Mouse (Mus musculus) heart, embryonic 15.5 days (tissue): ENCODE measurements around the gene Tnfaip2. TPM values are rescaled to one million over a fixed set of nuclear protein-coding genes. Genes with fewer than 3 reads are reported as not detected.

Experiments used
- ATAC-seq: fragments of 200-750 bp; cut with Nextera tagmentation; replicated peaks from 2 replicates; pipeline ENCODE4 v1.8.0; 2017; ENCODE audit warnings: low read depth, moderate TSS enrichment; ENCODE audit not compliant: insufficient number of reproducible peaks, insufficient read depth, low FRiP score
- H3K27ac ChIP-seq: fragments of 300-500 bp; sonication (generic); 2 replicates; pipeline ENCODE4 v1.5.1; 2015; ENCODE audit warnings: mild to moderate bottlenecking, inconsistent platforms
- H3K27me3 ChIP-seq: fragments of 300-500 bp; sonication (generic); 2 replicates; pipeline ENCODE4 v1.6.1; 2015; ENCODE audit warnings: inconsistent platforms
- H3K36me3 ChIP-seq: fragments of 300-500 bp; sonication (generic); 2 replicates; pipeline ENCODE4 v1.6.1; 2015; ENCODE audit warnings: mild to moderate bottlenecking, inconsistent platforms
- H3K4me1 ChIP-seq: fragments of 300-500 bp; sonication (generic); replicated peaks from 2 replicates; pipeline ENCODE4 v1.6.1; 2015; ENCODE audit warnings: inconsistent platforms
- H3K4me2 ChIP-seq: fragments of 300-500 bp; sonication (generic); 2 replicates; pipeline ENCODE4 v1.6.1; 2015; ENCODE audit warnings: inconsistent platforms, mild to moderate bottlenecking, moderate library complexity
- H3K4me3 ChIP-seq: fragments of 300-500 bp; sonication (generic); 2 replicates; pipeline ENCODE4 v1.5.1; 2015; ENCODE audit warnings: mild to moderate bottlenecking, inconsistent platforms
- H3K9ac ChIP-seq: fragments of 300-500 bp; sonication (generic); 2 replicates; pipeline ENCODE4 v1.6.1; 2015; ENCODE audit warnings: mild to moderate bottlenecking, inconsistent platforms
- H3K9me3 ChIP-seq: fragments of 300-500 bp; sonication (generic); replicated peaks from 2 replicates; pipeline ENCODE4 v1.6.1; 2016; ENCODE audit warnings: inconsistent platforms
- WGBS: fragments of 180-500 bp; shearing (Covaris S2); methylation state at CpG from one replicate; pipeline ENCODE4 v1.1.7; 2015; ENCODE audit warnings: mixed read lengths; 5-methylcytosine and 5-hydroxymethylcytosine counted together
- polyA plus RNA-seq: library from polyadenylated mRNA; unstranded; fragments of >200 nt; fragmentation: Nextera tagmentation; extraction: Ambion mirVana; gene quantifications from 2 replicates; pipeline ENCODE4 v1.2.1, GENCODE M21; 2015

The Tnfaip2 gene
- polyA plus RNA-seq, 1 experiment from 2014 or later, result 4.8 TPM

DNA sequence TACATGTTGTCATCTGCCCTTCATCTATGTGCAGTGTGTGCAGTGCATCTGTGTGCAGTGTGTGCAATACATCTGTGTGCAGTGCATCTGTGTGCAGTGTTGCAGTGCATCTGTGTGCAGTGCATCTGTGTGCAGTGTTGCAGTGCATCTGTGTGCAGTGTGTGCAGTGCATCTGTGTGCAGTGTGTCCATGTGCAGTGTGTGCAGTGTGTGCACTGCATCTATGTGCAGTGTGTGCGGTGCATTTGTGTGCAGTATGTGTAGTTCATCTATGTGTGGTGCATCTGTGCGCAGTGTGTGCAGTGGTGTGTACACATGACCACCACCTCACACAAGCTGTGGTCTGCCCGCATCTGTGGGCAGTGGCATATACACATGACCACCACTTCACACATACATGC lies 24.1 kb downstream of the Tnfaip2 start:
- peaks cover 8% of the 10 kb centered on the region for H3K4me1 ChIP-seq
- no peak overlapping the region for H3K9ac ChIP-seq
- H3K4me3 ChIP-seq, result no peak overlapping the region
- H3K9me3 ChIP-seq, result no peaks in the 10 kb centered on the region
- H3K27me3 ChIP-seq, result peaks cover 11% of the 10 kb centered on the region; the same call in 1 of the 2 replicates
- no peak for ATAC-seq
- H3K36me3 ChIP-seq, result no peaks in the 10 kb centered on the region
- no peak overlapping the region for H3K27ac ChIP-seq
- WGBS, result 96% methylated on average over 3 of the region's 3 CpGs
- no peak overlapping the region for H3K4me2 ChIP-seq

DNA sequence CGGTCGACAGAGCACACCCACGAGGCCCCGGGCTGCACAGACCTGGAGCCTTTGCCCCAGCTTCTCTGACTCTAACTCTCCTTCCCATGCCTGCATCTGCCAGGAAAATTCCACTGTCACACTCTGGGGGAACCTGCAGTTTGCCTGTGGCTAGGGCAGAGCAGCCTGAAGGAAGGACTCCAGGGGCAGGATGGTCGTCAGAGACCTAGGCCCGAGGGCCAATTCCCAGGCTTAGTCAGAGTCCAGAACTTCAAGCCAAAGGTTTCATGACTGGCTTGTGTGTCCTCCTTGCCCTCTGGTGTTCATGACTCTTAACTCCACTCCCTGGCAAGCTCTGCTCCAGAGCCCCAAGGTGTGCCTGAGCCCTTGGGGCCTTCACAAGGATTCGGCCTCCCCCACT lies 25.9 kb downstream of the Tnfaip2 start:
- H3K9ac ChIP-seq, result no peak overlapping the region
- WGBS, result 76% methylated on average over 7 of the region's 7 CpGs
- no peak overlapping the region for H3K4me2 ChIP-seq
- peaks cover 11% of the 10 kb centered on the region; the same call in 1 of the 2 replicates for H3K27me3 ChIP-seq
- no peaks in the 10 kb centered on the region for H3K36me3 ChIP-seq
- H3K4me1 ChIP-seq, result 0 out of 2 replicates have a peak, but pooled peaks cover 2% of the 10 kb centered on the region
- no peak overlapping the region for H3K4me3 ChIP-seq
- no peak overlapping the region for H3K27ac ChIP-seq
- no peak for ATAC-seq
- no peaks in the 10 kb centered on the region for H3K9me3 ChIP-seq

DNA sequence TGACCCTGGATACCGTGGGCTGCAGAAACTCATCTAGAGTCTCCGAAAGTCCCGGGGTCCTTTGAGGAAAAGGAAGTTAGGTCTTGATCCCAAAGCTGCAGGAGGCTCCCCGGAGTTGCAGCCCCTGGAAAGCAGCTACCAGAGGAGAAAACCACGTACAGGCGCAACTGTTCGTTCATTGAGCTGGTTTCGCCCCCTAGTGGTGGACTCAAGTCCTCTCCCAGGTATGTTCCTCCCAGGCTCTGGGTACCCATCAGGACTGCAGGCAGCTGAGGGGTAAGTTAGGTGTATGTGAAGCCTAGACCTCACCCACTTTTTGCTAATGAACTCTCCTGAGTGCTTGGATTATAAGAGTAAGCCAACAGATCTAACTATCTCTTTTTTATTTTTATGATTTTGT lies 27.2 kb downstream of the Tnfaip2 start:
- no peak for ATAC-seq

GRCm38 (mm10) chr12:111471119-111471518 lies 28.9 kb downstream of the Tnfaip2 start:
- ATAC-seq, result no peak
- H3K27me3 ChIP-seq, result peaks cover 11% of the 10 kb centered on the region; the same call in 1 of the 2 replicates
- no peaks in the 10 kb centered on the region for H3K36me3 ChIP-seq
- H3K4me1 ChIP-seq, result peaks cover 6% of the 10 kb centered on the region
- H3K9ac ChIP-seq, result no peak overlapping the region
- no peaks in the 10 kb centered on the region for H3K9me3 ChIP-seq
- 67% methylated on average over 1 of the region's 1 CpGs for WGBS
- H3K4me3 ChIP-seq, result no peak overlapping the region
- no peak overlapping the region for H3K27ac ChIP-seq
- H3K4me2 ChIP-seq, result no peak overlapping the region

More for the DNA sequence above, 27.2 kb downstream of the Tnfaip2 start:
- Histone ChIP-seq H3K4me1 (0 out of 2 replicates have a peak, but pooled peaks cover 2% of the 10 kb centered on the region), H3K9ac (no peak overlapping the region), H3K9me3 (no peaks in the 10 kb centered on the region), H3K27ac (no peak overlapping the region), H3K4me2 (no peak overlapping the region), H3K36me3 (no peaks in the 10 kb centered on the region), H3K27me3 (peaks cover 11% of the 10 kb centered on the region; the same call in 1 of the 2 replicates), H3K4me3 (no peak overlapping the region)
- 7% methylated on average over 8 of the region's 8 CpGs for WGBS

- Histone ChIP-seq H3K4me2 (no peak overlapping the region), H3K27ac (no peak overlapping the region), H3K4me1 (peaks cover 6% of the 10 kb centered on the region), H3K36me3 (no peaks in the 10 kb centered on the region), H3K27me3 (peaks cover 11% of the 10 kb centered on the region; the same call in 1 of the 2 replicates), H3K9ac (no peak overlapping the region), H3K4me3 (no peak overlapping the region), H3K9me3 (no peaks in the 10 kb centered on the region)
- WGBS, result 65% methylated on average over 3 of the region's 3 CpGs
- ATAC-seq, result no peak
Observed at GRCm38 (mm10) chr12:111471721-111472120, 29.5 kb downstream of the Tnfaip2 start.

DNA sequence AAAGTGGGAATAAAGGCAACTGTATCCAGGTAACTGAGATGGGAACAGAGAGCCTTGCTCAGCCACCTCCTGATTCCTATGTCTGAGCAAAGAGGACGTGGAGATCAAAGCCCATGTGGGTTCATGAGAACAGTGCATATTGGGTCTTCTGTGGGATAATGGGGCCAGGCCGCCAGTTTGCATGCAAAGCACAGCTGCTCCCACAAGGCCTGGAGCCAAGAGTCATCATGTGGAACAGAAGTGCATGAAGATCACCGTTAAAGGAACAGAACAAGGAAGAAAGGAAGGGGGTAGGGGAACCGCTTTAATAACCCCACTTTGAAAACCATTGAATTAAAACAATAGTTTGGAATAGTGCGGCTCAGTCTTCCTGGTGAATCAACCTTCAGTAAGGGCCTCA lies 30.6 kb downstream of the Tnfaip2 start:
- Histone ChIP-seq H3K27ac (no peak overlapping the region), H3K27me3 (peaks cover 11% of the 10 kb centered on the region; the same call in 1 of the 2 replicates), H3K9ac (no peak overlapping the region), H3K4me1 (peaks cover 6% of the 10 kb centered on the region), H3K9me3 (no peaks in the 10 kb centered on the region), H3K4me2 (no peak overlapping the region), H3K4me3 (no peak overlapping the region), H3K36me3 (no peaks in the 10 kb centered on the region)
- WGBS, result 68% methylated on average over 5 of the region's 5 CpGs
- ATAC-seq, result no peak

DNA sequence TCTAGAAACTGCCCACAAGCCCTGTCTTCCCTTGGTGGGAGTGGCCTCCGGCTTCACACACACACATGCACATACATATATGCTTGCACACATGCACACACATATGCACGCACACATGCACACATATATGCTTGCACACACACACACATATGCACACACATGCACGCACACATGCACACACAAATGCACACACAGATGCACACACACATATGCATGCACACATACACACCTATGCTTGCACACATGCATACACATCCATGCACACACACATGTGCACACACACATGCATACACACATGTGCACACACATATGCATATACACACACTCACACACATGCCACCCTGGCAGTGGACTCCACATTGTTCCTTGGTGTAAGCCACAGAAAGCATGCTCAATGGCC lies 32.1 kb downstream of the Tnfaip2 start:
- Histone ChIP-seq H3K36me3 (no peaks in the 10 kb centered on the region), H3K9ac (no peak overlapping the region), H3K27me3 (0 out of 2 replicates have a peak, but pooled peaks cover 7% of the 10 kb centered on the region), H3K4me2 (no peak overlapping the region), H3K4me3 (no peak overlapping the region), H3K27ac (no peak overlapping the region), H3K4me1 (peaks cover 5% of the 10 kb centered on the region), H3K9me3 (no peaks in the 10 kb centered on the region)
- ATAC-seq, result no peak
- WGBS, result 89% methylated on average over 3 of the region's 3 CpGs

DNA sequence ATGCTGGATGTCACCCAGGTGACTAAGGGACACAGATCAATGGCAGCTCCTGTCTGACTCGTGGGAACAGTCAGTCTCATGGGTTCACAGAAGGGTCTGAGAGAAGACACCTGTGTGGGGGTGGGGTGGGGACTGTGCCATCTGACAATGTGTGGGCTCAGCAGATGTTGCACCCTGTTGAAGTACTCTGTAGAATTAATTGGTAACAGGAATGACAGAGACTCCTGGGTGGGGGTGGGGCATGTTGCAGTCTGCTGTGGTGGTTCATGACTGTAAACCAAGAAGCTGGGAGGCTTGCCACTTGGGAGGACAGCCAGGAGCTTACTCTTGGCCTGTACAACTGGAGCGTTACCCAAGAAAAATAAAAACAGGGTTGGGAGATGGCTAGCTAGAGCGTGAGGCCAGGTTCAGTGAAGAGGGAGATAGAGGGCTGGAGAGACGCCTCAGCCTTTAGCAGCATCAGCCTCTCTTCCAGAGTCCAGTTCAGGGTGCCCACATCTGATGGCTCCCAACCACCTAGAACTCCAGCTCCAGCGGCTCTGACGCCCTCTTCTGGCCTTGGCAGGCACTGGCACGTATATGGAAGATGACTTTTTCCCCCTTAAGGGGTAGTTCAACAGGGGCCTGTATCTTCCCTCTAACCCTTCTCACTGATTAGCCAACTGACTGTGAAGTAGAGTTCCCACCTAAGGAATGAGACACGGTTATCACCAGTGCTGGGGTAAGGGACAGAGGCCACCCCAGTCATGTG lies 32.8 kb downstream of the Tnfaip2 start:
- Histone ChIP-seq H3K4me2 (no peak overlapping the region), H3K27me3 (0 out of 2 replicates have a peak, but pooled peaks cover 3% of the 10 kb centered on the region), H3K4me3 (no peak overlapping the region), H3K9ac (no peak overlapping the region), H3K27ac (peak overlapping the region; percentile 35; the same call in 1 of the 2 replicates), H3K9me3 (no peaks in the 10 kb centered on the region), H3K4me1 (peaks cover 4% of the 10 kb centered on the region), H3K36me3 (no peaks in the 10 kb centered on the region)
- WGBS, result 46% methylated on average over 8 of the region's 8 CpGs
- 0 out of 2 replicates have a peak, but pooled peaks have one; percentile 47 for ATAC-seq

GRCm38 (mm10) chr12:111478924-111479323 lies 36.7 kb downstream of the Tnfaip2 start:
- H3K27me3 ChIP-seq, result peaks cover 15% of the 10 kb centered on the region
- H3K4me2 ChIP-seq, result no peak overlapping the region
- H3K4me3 ChIP-seq, result no peak overlapping the region
- H3K36me3 ChIP-seq, result no peaks in the 10 kb centered on the region
- H3K27ac ChIP-seq, result no peak overlapping the region
- 59% methylated on average over 5 of the region's 5 CpGs for WGBS
- H3K9ac ChIP-seq, result no peak overlapping the region
- ATAC-seq, result no peak
- H3K4me1 ChIP-seq, result peaks cover 4% of the 10 kb centered on the region
- H3K9me3 ChIP-seq, result no peaks in the 10 kb centered on the region

- H3K9ac ChIP-seq, result no peak overlapping the region
- no peaks in the 10 kb centered on the region for H3K9me3 ChIP-seq
- H3K4me3 ChIP-seq, result no peak overlapping the region
- H3K4me2 ChIP-seq, result no peak overlapping the region
- 53% methylated on average over 2 of the region's 2 CpGs for WGBS
- no peak for ATAC-seq
- H3K36me3 ChIP-seq, result no peaks in the 10 kb centered on the region
- H3K27ac ChIP-seq, result no peak overlapping the region
- H3K4me1 ChIP-seq, result peaks cover 7% of the 10 kb centered on the region
- H3K27me3 ChIP-seq, result peaks cover 25% of the 10 kb centered on the region
Observed at GRCm38 (mm10) chr12:111479917-111480316, 37.6 kb downstream of the Tnfaip2 start.

- Histone ChIP-seq H3K4me2 (peak overlapping the region; percentile 88), H3K9me3 (no peaks in the 10 kb centered on the region), H3K27me3 (peaks cover 68% of the 10 kb centered on the region), H3K4me3 (peak overlapping the region; percentile 53), H3K27ac (no peak overlapping the region), H3K9ac (peak overlapping the region; percentile 43), H3K36me3 (no peaks in the 10 kb centered on the region), H3K4me1 (peaks cover 19% of the 10 kb centered on the region)
- no peak for ATAC-seq
- 2% methylated on average over 63 of the region's 63 CpGs for WGBS
Observed at GRCm38 (mm10) chr12:111485046-111485651, 42.9 kb downstream of the Tnfaip2 start.
